Mouse (Mus musculus): ENCODE measurements at regions not wholly inside any gene's neighbourhood (a gene's known extent, or its start where the extent isn't known, plus 50 kb on each side); places are given as distances from the start of the nearest gene placed in this dataset.

DNA sequence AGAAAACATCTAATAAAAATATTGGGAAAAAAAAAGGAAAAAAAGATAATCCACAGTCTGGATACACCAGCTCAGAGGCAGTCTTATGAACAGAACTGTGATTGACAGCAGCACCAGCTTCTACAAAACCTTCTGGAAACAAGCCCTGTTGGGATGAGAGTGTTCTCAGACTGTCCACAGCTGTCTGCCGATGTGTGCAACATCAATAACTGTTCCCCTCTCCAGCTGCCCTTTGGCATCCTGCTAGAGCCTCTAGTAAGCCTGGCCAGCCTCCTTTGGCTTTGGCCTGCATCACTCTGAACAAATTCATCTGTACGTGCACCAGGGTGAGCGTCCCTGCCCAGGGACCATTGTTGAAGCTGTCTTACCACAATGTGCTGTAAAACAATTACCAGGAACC is 137.0 kb upstream of the Irs2 start:
- in situ Hi-C loops (cut with MboI) = no loop called here

DNA sequence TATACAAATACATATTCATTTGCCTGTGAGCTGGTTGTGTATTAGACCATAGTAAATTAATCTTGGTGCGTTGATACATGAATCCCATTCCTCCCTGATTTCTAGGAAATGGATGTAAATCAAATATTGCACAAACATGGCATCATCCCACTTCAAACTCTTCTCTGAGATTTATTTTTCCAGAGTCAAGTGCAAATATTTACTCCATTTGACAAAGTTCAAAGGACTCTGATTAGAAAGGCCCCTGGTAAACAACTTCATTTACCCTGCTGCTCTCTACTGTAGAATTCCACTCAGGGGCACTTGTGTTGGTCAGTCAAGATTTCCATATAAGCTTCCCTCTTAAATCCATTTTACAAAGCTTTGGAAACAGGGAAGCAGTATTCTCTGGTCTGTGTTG is 132.3 kb upstream of the Irs2 start:
- in situ Hi-C loops (cut with MboI) = no loop called here

DNA sequence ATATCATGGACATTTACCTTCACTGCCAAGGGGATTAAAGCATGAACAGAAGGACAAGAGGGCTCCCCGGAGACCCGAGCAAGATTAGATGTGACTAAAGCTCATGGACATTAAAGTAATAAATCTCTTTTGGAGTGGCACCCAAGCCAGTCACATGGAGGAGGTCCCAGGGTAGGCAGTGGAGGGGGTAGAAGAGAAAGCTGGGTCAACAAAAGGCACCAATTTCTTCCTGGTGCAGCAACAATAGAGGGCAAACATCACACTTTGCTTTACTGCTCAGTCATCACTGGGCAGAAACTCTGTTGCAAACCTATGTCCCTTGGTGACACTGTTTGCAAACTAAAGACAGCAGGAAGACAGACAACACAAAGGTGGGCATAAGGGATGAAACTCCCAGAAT is 131.0 kb upstream of the Irs2 start:
- in situ Hi-C loops (cut with MboI) = no loop called here

DNA sequence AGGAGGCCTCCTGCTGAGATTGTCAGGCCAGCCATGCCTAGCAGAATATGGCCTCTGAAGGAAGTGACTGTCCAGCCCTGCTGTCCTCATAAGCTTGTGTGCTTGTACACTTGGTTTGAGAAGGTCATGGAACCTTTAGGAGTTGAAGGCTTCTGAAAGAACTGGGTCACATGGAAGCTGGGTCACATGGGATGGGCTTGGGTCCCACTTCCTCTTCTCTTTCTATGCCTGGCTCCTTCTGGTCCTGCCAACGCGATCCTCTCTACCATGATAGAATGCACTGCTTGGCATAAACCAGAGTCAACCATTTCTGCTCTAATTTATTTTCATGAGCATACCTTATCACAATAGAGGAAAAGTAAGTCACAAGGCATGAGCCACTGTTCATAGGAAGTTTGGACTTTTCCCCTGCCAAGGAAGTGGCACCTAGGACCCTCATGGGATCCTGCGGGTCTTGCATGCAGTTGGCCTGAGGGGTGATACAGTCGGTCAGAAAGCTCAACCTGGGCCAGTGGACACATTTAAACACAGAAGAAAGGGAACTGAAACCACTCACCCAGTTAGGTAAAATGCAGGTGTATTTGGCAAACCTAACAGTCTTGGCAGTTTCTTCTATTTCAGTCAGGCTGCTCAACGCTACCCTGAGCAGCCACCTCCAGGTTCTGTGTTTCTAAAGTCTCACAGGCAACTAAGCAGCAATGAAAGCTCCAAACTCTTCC is 130.2 kb upstream of the Irs2 start:
- in situ Hi-C loops (cut with MboI) = no loop called here

DNA sequence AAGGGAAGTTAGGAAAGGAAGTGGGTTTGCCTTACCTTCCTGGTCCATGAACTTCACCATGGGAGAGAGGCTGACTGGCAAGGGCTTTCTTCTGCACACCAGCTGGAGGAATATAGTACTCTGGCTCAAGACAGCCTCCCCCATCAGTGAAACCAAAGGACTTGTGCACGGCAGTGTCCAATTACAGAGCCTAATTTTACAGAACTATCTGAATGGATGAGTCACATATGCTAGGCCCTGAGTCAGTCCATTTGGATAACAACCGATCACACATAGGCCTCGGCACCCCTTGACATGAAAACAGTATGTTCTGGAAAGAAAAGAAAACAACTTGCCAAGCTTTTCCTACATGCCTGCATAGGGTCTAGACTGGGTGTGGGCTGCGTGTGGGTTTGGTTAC is 128.3 kb upstream of the Irs2 start:
- in situ Hi-C loops (cut with MboI) = no loop called here

DNA sequence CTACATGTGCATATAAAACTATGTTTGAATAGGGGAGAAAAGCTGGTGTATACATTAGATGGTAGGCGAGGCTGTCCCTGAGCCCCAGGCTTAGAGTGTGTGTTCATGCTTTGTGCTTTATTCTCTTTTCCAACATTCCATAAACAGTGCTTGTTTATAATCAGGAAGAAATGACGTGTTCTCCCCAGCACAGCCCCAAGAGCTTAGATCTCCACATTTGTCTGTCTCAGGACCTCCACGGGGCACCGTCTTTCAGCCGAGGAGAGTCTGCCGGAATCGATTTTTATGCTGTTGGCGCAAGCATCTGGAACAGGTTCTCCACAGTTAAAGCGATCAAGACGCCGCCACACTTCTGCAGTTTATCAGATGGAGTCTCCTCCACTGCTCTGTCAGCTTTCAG is 126.9 kb upstream of the Irs2 start:
- in situ Hi-C loops (cut with MboI) = no loop called here

DNA sequence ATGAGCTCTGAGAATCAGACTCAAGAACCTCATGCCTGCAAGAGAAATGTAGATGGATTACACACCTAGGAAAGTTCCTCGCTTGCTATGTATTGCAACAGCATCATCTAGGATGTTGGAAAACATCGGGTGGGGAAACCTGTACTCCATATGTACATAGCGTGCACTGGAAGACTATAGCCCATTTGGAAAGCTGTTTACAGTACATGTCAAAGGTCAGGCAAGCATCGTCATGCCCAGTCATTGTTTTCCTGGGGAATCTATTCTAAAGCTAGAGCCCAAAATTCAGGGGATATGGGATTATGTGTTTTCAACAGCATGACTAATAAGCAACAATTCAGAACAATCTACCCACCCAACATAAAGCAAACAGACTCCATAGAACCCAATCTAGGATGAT is 126.3 kb upstream of the Irs2 start:
- in situ Hi-C loops (cut with MboI) = no loop called here

DNA sequence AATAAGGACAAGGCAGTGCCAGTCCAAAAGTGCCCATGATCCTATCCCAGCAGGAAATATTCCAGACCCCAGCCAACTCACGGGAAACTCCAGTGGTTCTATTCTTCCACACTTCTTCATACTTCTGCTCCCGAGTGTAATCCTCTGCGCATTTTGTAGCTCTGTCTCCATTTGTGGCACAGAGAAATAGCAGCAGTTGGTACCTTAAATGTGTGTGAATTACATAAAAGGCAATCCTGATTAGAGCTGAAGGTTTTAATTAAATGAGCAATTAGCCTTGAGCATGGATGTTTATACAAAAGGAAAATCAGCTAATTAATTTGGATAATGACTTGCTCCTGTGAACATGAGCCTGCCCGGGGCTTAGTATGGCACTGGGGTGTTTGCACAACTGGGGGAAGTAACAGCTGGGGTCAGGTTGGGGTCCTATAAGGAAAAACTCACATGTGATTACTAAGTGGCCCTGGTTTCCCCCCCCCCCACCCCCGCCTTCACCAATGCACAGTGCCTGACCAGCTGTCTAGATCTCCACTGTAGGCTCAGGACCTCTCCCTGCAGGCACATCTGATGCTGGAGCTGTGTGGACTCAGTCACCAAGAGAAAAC is 110.9 kb upstream of the Irs2 start:
- in situ Hi-C loops (cut with MboI) = no loop called here

DNA sequence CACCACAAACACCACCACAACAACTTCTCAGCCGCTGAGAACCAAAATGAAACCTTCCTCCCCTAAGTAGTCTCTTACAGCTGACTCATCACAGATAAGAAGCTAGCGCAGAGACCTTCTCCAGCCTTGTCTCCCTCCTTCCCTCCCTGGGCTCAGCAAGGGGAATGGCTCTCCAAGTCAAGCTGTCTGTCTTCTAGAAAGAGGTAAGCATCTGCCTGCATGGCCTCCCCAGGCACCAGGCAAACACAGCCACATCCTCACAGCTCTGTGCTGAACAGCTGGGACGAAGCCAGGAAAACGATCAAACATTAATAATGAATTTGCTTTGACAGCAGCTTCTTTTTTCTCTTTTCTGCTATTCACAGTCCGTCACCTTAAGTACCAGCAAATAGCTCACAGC is 108.3 kb upstream of the Irs2 start:
- in situ Hi-C loops (cut with MboI) = no loop called here

DNA sequence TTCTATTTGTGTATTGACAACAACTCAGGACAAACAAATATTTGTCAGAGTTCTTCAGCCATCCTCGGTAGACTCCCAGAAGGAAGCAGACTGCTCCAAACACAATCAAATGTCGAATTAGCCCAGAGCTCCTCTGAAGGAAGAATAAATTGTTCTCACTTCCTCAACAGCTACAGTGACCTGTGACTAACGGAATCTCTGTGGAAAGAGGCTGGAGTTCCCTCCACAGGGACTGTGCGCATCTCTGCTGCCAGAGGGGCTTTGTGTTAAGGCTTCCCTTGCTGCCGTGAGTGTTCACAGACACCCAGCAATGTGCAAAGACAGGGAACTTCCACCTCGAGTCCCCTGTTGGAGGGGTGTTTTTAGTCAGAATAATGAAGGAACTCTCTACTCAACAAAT is 107.0 kb upstream of the Irs2 start:
- in situ Hi-C loops (cut with MboI) = no loop called here

DNA sequence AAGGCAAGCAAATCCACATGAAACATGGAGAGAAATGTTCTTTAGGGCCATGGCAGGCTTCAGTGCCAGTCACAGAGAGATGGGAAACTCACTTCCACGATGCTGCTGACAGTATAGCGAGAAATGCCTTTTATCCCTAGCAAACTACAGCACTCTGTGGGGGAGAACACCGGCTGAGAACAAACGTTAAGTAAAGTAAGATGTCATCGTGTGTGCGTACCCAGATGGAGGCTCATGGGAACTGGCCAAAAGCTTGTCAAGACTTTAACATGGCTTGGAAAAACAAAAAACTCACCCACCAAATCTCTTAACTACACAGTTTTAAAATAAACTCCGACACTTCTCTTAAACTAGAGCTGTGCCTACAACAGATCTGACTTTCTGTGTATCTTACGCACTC is 106.3 kb upstream of the Irs2 start:
- in situ Hi-C loops (cut with MboI) = no loop called here

DNA sequence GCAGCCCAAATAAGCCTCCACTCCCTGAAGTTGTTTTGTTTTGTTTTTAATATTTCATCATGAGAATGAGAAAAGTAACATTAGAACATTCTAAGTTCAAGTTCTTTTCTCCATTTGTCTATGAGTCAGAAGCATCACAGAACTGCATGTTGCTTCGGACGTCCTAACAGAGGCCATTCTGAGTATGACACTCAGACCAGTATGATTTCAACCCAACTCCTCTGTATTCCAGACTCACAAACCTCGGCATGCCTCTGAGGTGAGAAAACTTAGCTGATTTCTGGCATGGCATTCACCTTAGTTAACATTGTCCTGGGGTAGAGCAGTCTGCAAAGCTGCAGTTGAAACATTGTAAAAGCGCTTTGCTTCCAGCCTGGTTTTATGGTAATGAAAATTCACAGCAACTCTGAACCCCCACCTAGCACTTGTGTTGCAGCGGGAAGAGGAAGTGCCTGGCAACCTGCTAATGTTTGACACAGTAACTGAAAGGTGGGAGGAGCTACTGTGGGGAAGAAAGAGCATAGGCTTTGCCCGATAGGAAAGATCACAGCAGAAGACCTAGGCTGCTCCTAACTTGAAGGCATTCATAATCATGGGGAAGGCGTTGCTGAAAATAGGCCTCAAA is 104.8 kb upstream of the Irs2 start:
- in situ Hi-C loops (cut with MboI) = no loop called here

DNA sequence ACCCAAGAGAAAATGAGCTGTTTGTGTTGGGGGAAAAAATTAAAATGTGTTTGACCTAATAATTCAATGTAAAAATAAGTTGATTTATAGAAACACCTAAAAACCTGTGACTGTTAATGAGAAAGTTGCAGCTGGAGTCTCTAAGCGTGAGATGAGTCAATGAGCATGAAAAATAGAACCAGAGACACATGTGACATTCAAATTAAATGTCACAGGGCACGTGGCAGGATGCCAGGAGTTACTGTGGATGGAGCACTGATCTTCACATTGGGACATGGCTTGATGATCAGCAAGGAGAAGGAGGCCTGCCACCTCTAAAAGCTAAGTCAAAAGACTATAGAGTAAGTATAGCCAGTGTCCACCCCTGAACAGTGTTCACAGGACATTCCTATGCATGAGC is 103.7 kb upstream of the Irs2 start:
- in situ Hi-C loops (cut with MboI) = no loop called here

DNA sequence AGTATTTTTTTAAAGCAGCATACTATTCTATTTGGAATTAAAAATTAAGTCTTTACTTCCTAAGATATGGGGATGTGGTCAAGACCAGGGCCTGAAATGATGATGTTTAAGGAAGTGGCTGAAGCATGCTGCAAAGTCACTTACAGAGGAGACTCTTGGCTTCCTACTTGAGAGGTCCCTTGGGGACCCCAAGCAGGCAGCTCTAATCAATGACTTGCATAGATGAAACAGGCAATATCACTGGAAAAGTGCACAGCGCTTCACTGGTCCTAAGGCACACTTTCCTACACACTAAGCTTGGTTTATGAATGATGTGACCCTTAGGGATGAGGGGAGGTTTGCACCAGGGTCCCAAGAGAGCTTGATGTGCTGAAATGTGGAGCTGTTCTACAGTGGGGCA is 99.2 kb upstream of the Irs2 start:
- in situ Hi-C loops (cut with MboI) = no loop called here

DNA sequence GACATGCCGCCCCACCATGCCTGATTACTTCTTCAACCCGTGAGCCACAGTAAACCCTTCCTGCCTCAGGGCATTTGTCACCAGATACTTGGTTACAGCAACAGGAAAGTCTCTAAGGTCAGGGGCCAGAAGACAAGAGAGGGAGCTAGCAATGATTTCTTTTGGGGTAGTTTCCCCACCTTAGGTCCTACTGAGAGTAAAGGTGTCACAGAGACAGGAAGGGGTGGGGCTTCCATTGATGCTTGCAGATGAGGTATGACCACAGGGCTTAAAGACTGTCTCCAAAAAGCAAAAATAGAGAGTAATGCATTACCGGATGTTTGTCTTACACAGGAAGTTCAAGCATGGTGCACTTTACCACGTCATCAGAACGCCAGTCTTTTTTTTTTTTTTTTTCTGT is 98.8 kb upstream of the Irs2 start:
- in situ Hi-C loops (cut with MboI) = no loop called here

DNA sequence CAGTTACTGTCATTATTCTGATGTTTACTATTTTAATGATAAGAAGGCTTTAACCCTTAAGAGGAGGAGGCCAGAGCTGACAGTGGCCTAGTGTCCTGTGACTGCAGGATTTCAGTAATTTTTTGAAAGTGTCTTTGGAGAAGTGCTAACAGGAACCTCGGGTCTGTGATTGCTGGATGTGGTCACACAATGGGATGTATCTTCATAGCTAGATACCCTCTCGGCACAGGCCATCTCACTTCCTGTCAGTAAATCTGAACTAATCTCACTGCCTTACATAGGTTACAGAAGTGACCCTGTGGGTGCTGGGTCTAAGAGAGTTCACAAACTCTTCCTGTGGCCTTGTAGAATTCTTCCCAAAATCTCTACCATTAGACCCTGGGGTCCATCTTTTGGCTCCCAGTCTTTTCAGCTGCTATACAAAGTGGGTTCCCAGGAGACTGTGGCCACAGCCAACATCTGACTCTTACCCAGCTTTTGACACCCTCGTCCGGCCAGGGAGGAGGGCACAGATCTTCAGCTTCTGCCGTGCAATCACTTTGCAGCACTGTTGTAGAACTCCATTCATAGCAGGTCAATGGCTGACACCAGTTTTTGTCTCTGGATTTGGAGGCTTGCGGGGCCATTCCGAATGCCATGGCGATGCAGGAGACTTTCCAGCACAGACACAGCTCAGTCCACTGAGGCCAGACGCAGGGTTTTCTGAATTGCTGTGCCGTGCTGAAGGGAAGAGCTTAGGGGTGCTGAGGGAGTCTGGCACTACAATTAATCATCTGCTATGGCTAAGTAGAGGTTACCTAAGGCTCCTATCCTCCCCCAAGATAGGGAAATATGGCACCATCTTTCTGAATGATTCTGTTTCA is 95.7 kb upstream of the Irs2 start:
- in situ Hi-C loops (cut with MboI) = loop anchor here (5.0 kb wide), 1 partner anchor 68 kb away; no protein-coding TSS in a partner anchor

DNA sequence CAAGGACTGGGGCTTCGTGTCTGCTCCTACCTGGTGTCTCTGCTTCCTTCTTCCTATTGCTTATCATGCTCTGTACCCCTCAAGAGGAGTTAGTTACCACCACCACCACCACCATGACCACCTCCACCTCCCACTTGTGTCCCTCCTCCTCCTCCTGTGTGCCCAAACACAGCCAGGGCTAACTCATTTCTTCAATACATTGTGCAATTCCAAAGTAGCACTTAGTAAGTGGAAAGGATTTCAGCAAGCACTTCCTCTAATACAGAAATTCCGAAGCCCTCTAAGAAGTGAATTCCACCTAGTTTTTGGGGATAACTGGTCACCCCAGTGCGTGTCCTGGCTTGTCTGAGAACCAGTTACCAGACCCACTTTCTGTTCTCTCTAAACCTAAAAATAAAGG is 92.1 kb upstream of the Irs2 start:
- in situ Hi-C loops (cut with MboI) = loop anchor here (5.0 kb wide), 1 partner anchor 72 kb away; no protein-coding TSS in a partner anchor

DNA sequence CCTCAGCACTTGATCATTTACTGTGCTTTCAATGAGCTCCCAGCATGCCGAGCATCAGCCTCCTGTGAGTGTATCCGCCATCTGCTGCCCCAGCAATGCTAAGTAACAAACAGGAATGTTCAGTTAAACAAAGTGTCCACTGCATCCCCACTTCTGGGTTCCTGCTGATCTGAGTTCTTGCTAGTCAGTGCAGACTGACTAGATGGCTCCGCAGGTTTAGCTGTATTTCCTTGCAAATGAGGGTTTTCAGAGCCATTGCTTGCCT is 91.3 kb upstream of the Irs2 start:
- in situ Hi-C loops (cut with MboI) = loop anchor here (5.0 kb wide), 1 partner anchor 87 kb away; no protein-coding TSS in a partner anchor

DNA sequence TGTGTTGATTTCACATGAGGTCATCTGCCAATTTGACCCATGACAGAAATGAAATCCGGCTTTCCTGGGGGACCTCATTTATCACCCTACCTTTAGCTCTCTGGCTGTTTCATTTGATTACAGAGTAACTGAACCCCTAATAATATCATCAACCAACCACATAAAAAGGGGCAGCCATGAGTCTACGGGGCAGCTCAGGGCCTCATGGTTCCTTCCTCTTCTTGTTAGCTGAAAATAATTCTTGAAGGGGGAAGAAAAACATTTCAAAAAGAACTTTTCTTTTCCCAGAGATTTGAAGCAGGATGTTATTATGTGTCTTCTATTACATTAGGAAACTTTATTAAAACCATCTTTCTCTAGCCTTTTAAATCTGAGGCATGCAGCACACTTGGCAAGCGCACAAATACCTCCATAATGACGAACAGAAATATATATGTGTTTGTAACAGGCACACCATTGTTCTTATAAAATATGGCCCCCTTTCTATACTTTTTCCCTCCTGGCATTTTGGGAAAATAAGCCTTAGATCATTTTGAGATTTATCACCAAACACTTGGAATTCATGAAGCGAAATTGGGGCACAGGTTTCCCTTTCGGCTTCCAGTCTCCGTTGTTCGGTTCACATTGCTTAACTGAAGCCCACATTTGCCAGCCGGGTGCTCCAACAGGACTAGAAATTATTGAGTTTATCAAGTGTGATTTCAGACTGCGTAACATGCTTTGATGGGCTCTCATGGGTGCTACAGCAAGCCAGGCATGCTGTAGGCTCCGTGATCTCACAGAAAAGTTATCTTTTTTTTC is 90.7 kb upstream of the Irs2 start:
- in situ Hi-C loops (cut with MboI) = loop anchor here (5.0 kb wide), 1 partner anchor 87 kb away; no protein-coding TSS in a partner anchor

DNA sequence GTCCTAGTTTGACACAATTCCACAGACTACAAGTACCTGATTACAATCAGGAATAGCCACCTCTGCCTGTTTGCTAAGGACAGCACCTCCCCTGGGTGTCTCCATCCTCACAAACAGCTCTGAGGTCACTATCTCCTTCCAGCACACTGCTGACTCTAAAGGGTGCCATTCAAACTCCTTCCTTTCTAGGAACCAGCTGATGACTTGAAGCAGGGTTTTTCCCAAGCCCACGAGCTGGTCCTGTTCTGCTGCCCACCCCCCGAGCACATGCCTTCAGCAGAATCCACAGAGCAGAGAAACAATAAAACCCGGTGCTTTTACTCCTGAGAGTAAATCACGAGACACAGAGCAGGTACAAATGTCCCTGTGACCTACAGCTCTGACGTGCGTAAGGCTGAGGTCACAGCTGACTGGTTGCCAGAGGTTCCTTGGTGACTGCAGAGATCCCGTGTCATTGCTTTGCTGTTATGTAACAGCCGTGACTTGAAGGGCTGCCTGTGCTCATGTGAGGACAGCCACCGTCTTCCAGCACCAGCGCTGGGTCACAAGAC is 90.0 kb upstream of the Irs2 start:
- in situ Hi-C loops (cut with MboI) = loop anchor here (5.0 kb wide), 1 partner anchor 86 kb away; no protein-coding TSS in a partner anchor

DNA sequence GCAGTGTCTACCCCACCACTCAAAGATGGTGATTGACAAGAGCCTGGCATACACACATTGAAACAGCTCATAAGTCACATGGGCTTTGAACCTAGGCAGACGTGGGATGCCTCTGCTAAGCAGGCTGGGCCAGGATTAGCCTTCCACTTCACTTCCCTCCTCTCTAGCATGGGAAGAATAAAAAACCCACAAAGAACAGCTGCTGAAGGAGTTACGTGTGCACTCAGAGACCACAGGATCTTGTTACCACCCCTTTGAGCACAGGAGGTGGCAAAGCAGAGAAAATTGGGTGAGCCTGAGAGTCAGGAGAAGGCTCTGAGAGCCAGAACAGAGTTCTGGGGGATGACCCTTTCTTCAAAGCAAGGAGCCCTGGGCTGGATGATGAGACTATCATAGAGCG is 89.6 kb upstream of the Irs2 start:
- in situ Hi-C loops (cut with MboI) = loop anchor here (5.0 kb wide), 1 partner anchor 86 kb away; no protein-coding TSS in a partner anchor

Data from mature B cell (primary cell).